Mouse (Mus musculus) kidney, embryonic 16.5 days (tissue): ENCODE results near the gene Kyat1. TPM values are rescaled to one million over a fixed set of nuclear protein-coding genes. Genes with fewer than 3 reads are reported as not detected.

ENCODE experiments used
- ATAC-seq: fragments of 200-750 bp; cut with Nextera tagmentation; 2 replicates; pipeline ENCODE4 v1.8.0; 2017; ENCODE audit warnings: moderate TSS enrichment; ENCODE audit not compliant: low FRiP score, low TSS enrichment
- H3K27ac ChIP-seq: fragments of 300-500 bp; sonication (generic); 2 replicates; pipeline ENCODE4 v1.5.1; 2014; ENCODE audit warnings: low read length
- H3K27me3 ChIP-seq: fragments of 300-500 bp; sonication (generic); 2 replicates; pipeline ENCODE4 v1.6.1; 2014; ENCODE audit warnings: low read length, control low read depth, mixed read lengths; ENCODE audit not compliant: insufficient read depth
- H3K36me3 ChIP-seq: fragments of 300-500 bp; sonication (generic); 2 replicates; pipeline ENCODE4 v1.6.1; 2014; ENCODE audit warnings: low read length, control low read depth, mixed read lengths; ENCODE audit not compliant: insufficient read depth
- H3K4me1 ChIP-seq: fragments of 300-500 bp; sonication (generic); 2 replicates; pipeline ENCODE4 v1.6.1; 2014; ENCODE audit warnings: low read length, control low read depth, mixed read lengths; ENCODE audit not compliant: insufficient read depth
- H3K4me2 ChIP-seq: fragments of 300-500 bp; sonication (generic); replicated peaks from 2 replicates; pipeline ENCODE4 v1.6.1; 2014; ENCODE audit warnings: low read depth, low read length
- H3K4me3 ChIP-seq: fragments of 300-500 bp; sonication (generic); 2 replicates; pipeline ENCODE4 v1.5.1; 2014; ENCODE audit warnings: mild to moderate bottlenecking, low read length
- H3K9ac ChIP-seq: fragments of 300-500 bp; sonication (generic); replicated peaks from 2 replicates; pipeline ENCODE4 v1.6.1; 2014; ENCODE audit warnings: low read length
- H3K9me3 ChIP-seq: fragments of 300-500 bp; sonication (generic); 2 replicates; pipeline ENCODE4 v1.6.1; 2016; ENCODE audit warnings: low read length, control low read depth
- WGBS: fragments of 180-500 bp; shearing (Covaris S2); extraction: QIAGEN DNeasy Blood & Tissue Kit; methylation state at CpG from one replicate; pipeline ENCODE4 v1.1.7; 2014; 5-methylcytosine and 5-hydroxymethylcytosine counted together
- polyA plus RNA-seq: library from polyadenylated mRNA; unstranded; fragments of >200 nt; fragmentation: Nextera tagmentation; extraction: Ambion mirVana; gene quantifications from 2 replicates; pipeline ENCODE4 v1.2.1, GENCODE M21; 2015

Kyat1 gene
- polyA plus RNA-seq, 1 experiment from 2014 or later: 13.4 TPM

- Histone ChIP-seq H3K27ac (peak within 1 kb of the TSS; percentile 53; the same call in 1 of the 2 replicates), H3K36me3 (peaks cover 37% of the 10 kb centered on the region), H3K4me2 (peak within 1 kb of the TSS; percentile 88), H3K4me3 (peak within 1 kb of the TSS; percentile 85), H3K27me3 (no peaks in the 10 kb centered on the region), H3K9me3 (peaks cover 5% of the 10 kb centered on the region; the same call in 1 of the 2 replicates), H3K4me1 (peaks cover 10% of the 10 kb centered on the region), H3K9ac (peak within 1 kb of the TSS; percentile 88)
- ATAC-seq: peak; percentile 96
- 2% methylated on average over 53 of the region's 54 CpGs for WGBS
Observed at GRCm38 (mm10) chr2:30177700-30178675, 27.7 kb downstream of the Kyat1 start, which contains the start of gene Spout1. Gene Spout1 (minus strand): TSS chr2:30178459.

DNA sequence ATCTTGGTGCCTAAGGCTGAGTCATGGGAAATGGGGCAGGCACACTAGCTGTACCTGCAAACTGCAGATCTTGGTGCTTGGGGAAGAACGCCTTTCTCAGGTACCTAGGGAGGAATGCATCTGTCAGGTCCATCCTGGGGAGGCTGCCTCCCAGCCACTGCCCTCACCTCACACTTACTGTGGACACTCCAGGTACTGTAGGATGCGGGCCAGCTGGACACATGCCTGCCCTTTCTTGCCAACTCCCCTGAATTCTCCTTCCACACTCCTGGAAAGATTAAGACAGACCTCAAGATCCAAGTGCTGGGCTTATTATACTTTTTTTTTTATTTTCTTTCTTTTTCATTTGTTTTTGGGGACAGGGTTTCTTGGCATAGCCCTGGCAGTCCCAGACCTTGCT lies 29.1 kb downstream of the Kyat1 start:
- Histone ChIP-seq H3K4me1 (peaks cover 17% of the 10 kb centered on the region), H3K27ac (no peak overlapping the region), H3K4me3 (no peak overlapping the region), H3K9ac (no peak overlapping the region), H3K27me3 (no peaks in the 10 kb centered on the region), H3K36me3 (peaks cover 42% of the 10 kb centered on the region), H3K9me3 (peaks cover 5% of the 10 kb centered on the region; the same call in 1 of the 2 replicates), H3K4me2 (no peak overlapping the region)
- 97% methylated on average over 2 of the region's 2 CpGs for WGBS
- no peak for ATAC-seq

DNA sequence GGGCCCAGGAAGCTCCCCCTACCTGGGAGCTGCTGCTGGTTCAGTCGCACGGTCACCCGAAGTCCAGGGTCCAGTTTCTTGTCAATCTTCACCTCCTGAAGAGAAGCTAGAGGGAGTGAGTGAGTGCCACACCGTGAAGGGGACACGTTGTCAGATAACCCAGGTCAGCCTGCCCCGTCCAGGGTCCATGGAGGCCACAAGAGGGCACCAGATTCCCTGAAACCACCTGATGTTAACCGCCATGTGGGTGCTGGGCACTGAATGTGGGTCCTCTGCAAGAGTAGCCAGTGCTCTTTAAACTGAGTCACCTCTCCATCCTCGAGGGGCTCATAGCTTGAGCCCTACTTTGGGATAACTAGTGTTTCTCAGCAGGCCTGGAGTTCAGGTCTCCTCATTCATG lies 29.8 kb downstream of the Kyat1 start:
- no peak overlapping the region for H3K9ac ChIP-seq
- H3K27ac ChIP-seq: no peak overlapping the region
- no peak overlapping the region for H3K4me2 ChIP-seq
- peaks cover 42% of the 10 kb centered on the region for H3K36me3 ChIP-seq
- H3K4me3 ChIP-seq: no peak overlapping the region
- H3K4me1 ChIP-seq: peaks cover 17% of the 10 kb centered on the region
- H3K27me3 ChIP-seq: no peaks in the 10 kb centered on the region
- no peak for ATAC-seq
- peaks cover 5% of the 10 kb centered on the region; the same call in 1 of the 2 replicates for H3K9me3 ChIP-seq
- WGBS: 90% methylated on average over 8 of the region's 8 CpGs

- Histone ChIP-seq H3K27ac (no peak overlapping the region), H3K27me3 (no peaks in the 10 kb centered on the region), H3K4me3 (no peak overlapping the region), H3K4me1 (peaks cover 17% of the 10 kb centered on the region), H3K9me3 (peaks cover 5% of the 10 kb centered on the region; the same call in 1 of the 2 replicates), H3K36me3 (peaks cover 42% of the 10 kb centered on the region), H3K4me2 (no peak overlapping the region), H3K9ac (no peak overlapping the region)
- no peak for ATAC-seq
- 94% methylated on average over 20 of the region's 20 CpGs for WGBS
Observed at GRCm38 (mm10) chr2:30173541-30174240, 32.0 kb downstream of the Kyat1 start.

DNA sequence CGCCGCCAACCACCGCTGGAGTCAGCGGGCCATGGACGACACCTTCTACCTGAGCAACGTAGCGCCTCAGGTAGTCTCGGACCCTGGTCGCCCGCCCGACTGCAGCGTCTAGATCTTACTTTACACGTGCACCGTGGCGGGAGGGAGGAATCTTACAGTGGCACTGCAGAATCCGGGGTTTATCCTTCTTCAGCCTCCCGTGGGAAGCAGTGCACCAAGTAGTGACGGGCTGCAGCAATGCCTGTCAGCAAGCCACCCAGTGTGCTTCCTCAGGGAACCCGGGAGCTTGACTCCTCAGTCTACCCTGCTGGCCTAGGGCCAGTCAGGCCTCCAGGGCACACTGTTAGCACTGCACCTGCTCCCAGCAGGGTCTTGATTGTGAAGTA lies 33.7 kb downstream of the Kyat1 start:
- peak overlapping the region; percentile 82 for H3K27ac ChIP-seq
- peak overlapping the region; percentile 98 for H3K4me2 ChIP-seq
- WGBS: under 1% methylated on average over 19 of the region's 19 CpGs
- peaks cover 9% of the 10 kb centered on the region for H3K4me1 ChIP-seq
- H3K9me3 ChIP-seq: peaks cover 8% of the 10 kb centered on the region; the same call in 1 of the 2 replicates
- H3K4me3 ChIP-seq: peak overlapping the region; percentile 65
- no peaks in the 10 kb centered on the region for H3K27me3 ChIP-seq
- H3K36me3 ChIP-seq: peaks cover 42% of the 10 kb centered on the region
- peak overlapping the region; percentile 84 for H3K9ac ChIP-seq
- ATAC-seq: no peak

DNA sequence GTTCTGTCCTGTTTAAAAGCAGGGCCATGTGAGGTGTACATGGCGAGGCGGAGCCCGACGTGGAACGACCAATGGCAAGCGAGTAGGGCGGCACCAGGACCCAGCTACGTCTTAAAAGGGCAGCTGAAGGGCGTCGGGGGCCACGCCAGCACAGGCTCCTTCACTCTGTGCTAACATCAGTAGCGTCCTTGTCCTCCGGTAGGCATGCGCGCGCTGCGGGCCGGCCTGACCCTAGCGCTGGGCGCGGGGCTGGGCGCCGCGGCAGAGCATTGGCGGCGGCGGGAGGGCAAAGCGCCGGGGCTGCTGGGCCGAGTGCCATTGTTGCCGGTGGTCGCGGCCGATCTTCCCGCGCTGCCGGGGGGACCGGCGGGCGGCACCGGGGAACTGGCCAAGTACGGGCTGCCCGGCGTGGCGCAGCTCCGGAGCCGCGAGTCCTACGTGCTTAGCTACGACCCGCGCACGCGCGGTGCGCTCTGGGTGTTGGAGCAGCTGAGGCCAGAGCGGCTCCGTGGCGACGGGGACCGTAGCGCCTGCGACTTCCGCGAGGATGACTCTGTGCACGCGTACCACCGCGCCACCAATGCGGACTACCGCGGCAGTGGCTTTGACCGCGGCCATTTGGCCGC lies 34.2 kb downstream of the Kyat1 start, which contains the start of gene Endog:
Gene Endog, plus strand, starts transcription at position 123 of the 626 bp plus-strand sequence.
- Histone ChIP-seq H3K4me3 (peak within 1 kb of the TSS; percentile 65), H3K4me2 (peak within 1 kb of the TSS; percentile 98), H3K9me3 (peaks cover 12% of the 10 kb centered on the region), H3K36me3 (peaks cover 39% of the 10 kb centered on the region), H3K27me3 (no peaks in the 10 kb centered on the region), H3K4me1 (peaks cover 8% of the 10 kb centered on the region; the same call in 1 of the 2 replicates), H3K9ac (peak within 1 kb of the TSS; percentile 84), H3K27ac (peak within 1 kb of the TSS; percentile 82)
- peak; percentile 96 for ATAC-seq
- WGBS: under 1% methylated on average over 70 of the region's 75 CpGs

DNA sequence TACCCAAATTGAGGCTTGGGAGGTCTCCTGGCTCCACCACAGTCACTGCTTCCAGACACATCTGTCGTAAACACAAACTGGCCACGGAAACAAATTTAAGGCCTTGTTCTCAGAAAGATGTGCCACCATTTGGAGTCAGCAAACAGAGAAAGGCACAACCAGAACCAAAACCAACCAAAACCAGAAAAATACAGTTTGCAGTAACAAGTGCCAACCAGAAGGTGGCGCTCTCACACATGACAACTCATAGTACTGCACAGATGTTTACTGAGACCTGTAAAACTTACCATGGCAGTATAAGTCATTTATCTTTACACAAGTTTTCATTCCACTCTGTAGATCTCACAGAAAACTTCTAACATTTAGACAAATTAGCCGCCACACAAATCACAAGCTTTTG lies 39.0 kb downstream of the Kyat1 start:
- no peaks in the 10 kb centered on the region for H3K36me3 ChIP-seq
- H3K9ac ChIP-seq: no peak overlapping the region
- peaks cover 16% of the 10 kb centered on the region for H3K9me3 ChIP-seq
- H3K4me3 ChIP-seq: no peak overlapping the region
- H3K4me1 ChIP-seq: no peaks in the 10 kb centered on the region
- 59% methylated on average over 4 of the region's 4 CpGs for WGBS
- H3K27me3 ChIP-seq: no peaks in the 10 kb centered on the region
- no peak overlapping the region for H3K4me2 ChIP-seq
- no peak overlapping the region for H3K27ac ChIP-seq
- ATAC-seq: no peak

DNA sequence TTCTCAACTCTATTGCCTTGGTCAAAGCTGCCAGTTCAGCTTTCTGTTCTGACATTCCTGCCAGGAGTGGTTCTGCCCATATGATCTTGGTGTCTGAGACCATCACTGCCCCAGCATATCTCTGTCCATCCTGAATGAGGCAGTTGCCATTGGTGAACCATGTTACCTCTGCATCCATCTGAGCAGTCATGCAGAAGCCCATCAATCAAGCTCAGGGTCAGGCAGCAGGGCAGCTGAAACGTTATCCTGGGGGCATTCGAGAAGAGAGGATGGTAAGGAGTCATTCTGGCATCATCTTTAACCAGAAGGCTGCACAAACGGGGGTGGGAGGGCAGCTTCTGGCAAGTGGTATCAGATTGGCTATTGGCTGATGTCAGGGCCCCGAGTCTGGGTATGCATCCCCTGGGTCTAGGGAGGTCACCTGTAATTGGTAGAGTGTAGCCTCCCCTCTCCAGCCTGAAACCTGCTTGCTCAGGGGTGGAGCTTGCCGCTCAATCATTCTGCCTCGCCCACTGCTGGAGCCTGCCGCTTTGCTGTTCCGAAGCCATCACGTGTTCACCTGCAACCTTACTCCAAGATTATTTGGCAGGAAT lies 41.2 kb downstream of the Kyat1 start:
- WGBS: 26% methylated on average over 9 of the region's 9 CpGs
- peak; percentile 79 for ATAC-seq
- no peak overlapping the region for H3K9ac ChIP-seq

DNA sequence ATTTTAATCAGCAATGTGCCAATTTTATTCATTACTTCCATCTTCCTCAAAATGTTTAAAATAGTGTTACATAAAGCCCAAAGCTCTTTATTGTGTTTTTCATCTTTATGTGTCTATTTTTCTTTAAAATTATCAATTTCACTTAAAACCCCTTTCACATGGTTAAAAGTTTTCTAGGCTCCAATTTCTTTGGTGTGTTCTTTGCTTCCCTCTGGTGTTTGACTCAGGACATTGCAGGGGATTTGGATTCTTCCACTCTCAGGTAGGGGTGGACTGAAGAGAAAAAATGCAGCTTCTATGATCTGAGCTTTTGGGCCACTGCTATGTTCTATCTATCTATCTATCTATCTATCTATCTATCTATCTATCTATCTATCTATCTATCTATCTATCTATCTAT lies 43.8 kb downstream of the Kyat1 start:
- Histone ChIP-seq H3K4me1 (no peaks in the 10 kb centered on the region), H3K36me3 (no peaks in the 10 kb centered on the region), H3K9ac (no peak overlapping the region), H3K4me2 (no peak overlapping the region), H3K9me3 (peaks cover 11% of the 10 kb centered on the region), H3K27me3 (no peaks in the 10 kb centered on the region), H3K4me3 (no peak overlapping the region), H3K27ac (no peak overlapping the region)
- no peak for ATAC-seq

More for the DNA sequence above, 41.2 kb downstream of the Kyat1 start:
- no peak overlapping the region for H3K27ac ChIP-seq
- no peaks in the 10 kb centered on the region for H3K27me3 ChIP-seq
- no peak overlapping the region for H3K4me3 ChIP-seq
- H3K9me3 ChIP-seq: peaks cover 16% of the 10 kb centered on the region
- no peaks in the 10 kb centered on the region for H3K4me1 ChIP-seq
- no peaks in the 10 kb centered on the region for H3K36me3 ChIP-seq
- H3K4me2 ChIP-seq: no peak overlapping the region
